Mouse (Mus musculus) CH12.LX (cell line): ENCODE measurements around the gene Krtap9-5. TPM values are rescaled to one million over a fixed set of nuclear protein-coding genes. Genes with fewer than 3 reads are reported as not detected.

Experiments used
- DNase-seq: peaks from one replicate; pipeline ENCODE4 v3.0.0-alpha.2; 2013; ENCODE audit errors: extremely low read depth
- H3K27ac ChIP-seq: 2 replicates; pipeline ENCODE4 v1.5.1; 2012; ENCODE audit warnings: low read depth, mild to moderate bottlenecking, control low read depth, moderate library complexity; ENCODE audit not compliant: insufficient read depth
- H3K27me3 ChIP-seq: replicated peaks from 2 replicates; pipeline ENCODE3; 2012; ENCODE audit warnings: inconsistent platforms
- H3K36me3 ChIP-seq, 2 experiments: replicated peaks in 1 of 2; 2 replicates each; pipeline versions ENCODE3 to v1.6.1; 2012; ENCODE audit warnings: inconsistent platforms in 1 of 2, low read length in 1 of 2, mild to moderate bottlenecking in 1 of 2, mixed read lengths in 1 of 2, moderate library complexity in 1 of 2; ENCODE audit not compliant: control insufficient read depth in 1 of 2, insufficient read depth in 1 of 2
- H3K4me1 ChIP-seq, 2 experiments: 2 replicates each; pipeline ENCODE4 v1.6.1; 2012; ENCODE audit warnings: inconsistent platforms in 1 of 2, moderate library complexity in 1 of 2; ENCODE audit not compliant: insufficient read depth in 2 of 2, control insufficient read depth in 1 of 2
- H3K4me2 ChIP-seq: 2 replicates; pipeline ENCODE4 v1.6.1; 2012; ENCODE audit warnings: low read depth, mild to moderate bottlenecking, control low read depth; ENCODE audit not compliant: poor library complexity, insufficient read depth, severe bottlenecking
- H3K4me3 ChIP-seq, 3 experiments: fragments of 150-350 bp in 1 of 3; sonication (generic) in 1 of 3; replicated peaks in 1 of 3; 2 replicates each; pipeline versions ENCODE3 to v1.5.1; 2011 to 2012; ENCODE audit warnings: low read depth in 2 of 3, low read length in 2 of 3, mild to moderate bottlenecking in 2 of 3, moderate library complexity in 2 of 3, control low read depth in 1 of 3, improper control_type of control experiment in 1 of 3, inconsistent platforms in 1 of 3, mixed read lengths in 1 of 3; ENCODE audit not compliant: poor library complexity in 1 of 3
- H3K79me2 ChIP-seq: replicated peaks from 2 replicates; pipeline ENCODE4 v1.6.1; 2012; ENCODE audit warnings: mild to moderate bottlenecking, moderate library complexity; ENCODE audit not compliant: control insufficient read depth, poor library complexity, insufficient read depth, severe bottlenecking; ENCODE audit errors: extremely low read depth
- H3K9ac ChIP-seq: 2 replicates; pipeline ENCODE4 v1.6.1; 2012; ENCODE audit warnings: low read depth, mild to moderate bottlenecking, control low read depth, moderate library complexity; ENCODE audit not compliant: insufficient read depth
- H3K9me3 ChIP-seq: replicated peaks from 2 replicates; pipeline ENCODE3; 2012; ENCODE audit warnings: low read length, inconsistent platforms, mixed read lengths
- CHD2 ChIP-seq: IDR thresholded peaks from 2 replicates; pipeline ENCODE4 v1.6.1; 2011; ENCODE audit warnings: low read length, improper control_type of control experiment
- CTCF ChIP-seq, 2 experiments: IDR thresholded peaks in 1 of 2; conservative IDR thresholded peaks in 1 of 2; 2 replicates each; pipeline ENCODE4 v1.5.1; 2011 to 2012; ENCODE audit warnings: low read depth in 2 of 2, low read length in 2 of 2, improper control_type of control experiment in 1 of 2, inconsistent platforms in 1 of 2, mild to moderate bottlenecking in 1 of 2, moderate library complexity in 1 of 2
- E2F4 ChIP-seq: IDR thresholded peaks from 2 replicates; pipeline ENCODE4 v1.6.1; 2011; ENCODE audit warnings: low read depth, low read length, improper control_type of control experiment; ENCODE audit not compliant: insufficient replicate concordance
- ELF1 ChIP-seq: IDR thresholded peaks from 2 replicates; pipeline ENCODE4 v1.6.1; 2014; ENCODE audit warnings: low read depth, mild to moderate bottlenecking, inconsistent platforms, low read length, improper control_type of control experiment
- EP300 ChIP-seq: IDR thresholded peaks from 2 replicates; pipeline ENCODE4 v1.6.1; 2011; ENCODE audit warnings: low read length, improper control_type of control experiment
- ETS1 ChIP-seq: conservative IDR thresholded peaks from 2 replicates; pipeline ENCODE4 v1.6.1; 2012; ENCODE audit warnings: low read depth, mild to moderate bottlenecking, inconsistent platforms, low read length, improper control_type of control experiment, moderate library complexity
- HCFC1 ChIP-seq: IDR thresholded peaks from 2 replicates; pipeline ENCODE4 v1.6.1; 2012; ENCODE audit warnings: low read depth, mild to moderate bottlenecking, inconsistent platforms, low read length, improper control_type of control experiment
- JUN ChIP-seq: IDR thresholded peaks from 2 replicates; pipeline ENCODE4 v1.6.1; 2011; ENCODE audit warnings: low read depth, mild to moderate bottlenecking, low read length, improper control_type of control experiment, moderate library complexity; ENCODE audit not compliant: insufficient read depth
- JUND ChIP-seq: conservative IDR thresholded peaks from 2 replicates; pipeline ENCODE4 v1.6.1; 2011; ENCODE audit warnings: low read depth, low read length, improper control_type of control experiment
- KAT2A ChIP-seq: IDR thresholded peaks from 2 replicates; pipeline ENCODE4 v1.6.1; 2012; ENCODE audit warnings: low read length, improper control_type of control experiment, inconsistent platforms; ENCODE audit not compliant: insufficient replicate concordance
- MAX ChIP-seq: IDR thresholded peaks from 2 replicates; pipeline ENCODE4 v1.6.1; 2011; ENCODE audit warnings: low read length, improper control_type of control experiment
- MAZ ChIP-seq: IDR thresholded peaks from 2 replicates; pipeline ENCODE4 v1.6.1; 2012; ENCODE audit warnings: low read depth, mild to moderate bottlenecking, inconsistent platforms, low read length, improper control_type of control experiment, moderate library complexity
- MXI1 ChIP-seq: IDR thresholded peaks from 2 replicates; pipeline ENCODE4 v1.6.1; 2011; ENCODE audit warnings: mild to moderate bottlenecking, low read depth, low read length, improper control_type of control experiment
- NRF1 ChIP-seq: IDR thresholded peaks from 2 replicates; pipeline ENCODE4 v1.6.1; 2014; ENCODE audit warnings: low read depth, mild to moderate bottlenecking, inconsistent platforms, low read length, improper control_type of control experiment, moderate library complexity
- PAX5 ChIP-seq: IDR thresholded peaks from 2 replicates; pipeline ENCODE4 v1.6.1; 2012; ENCODE audit warnings: low read length, inconsistent platforms, mixed read lengths
- RAD21 ChIP-seq: IDR thresholded peaks from 2 replicates; pipeline ENCODE4 v1.6.1; 2011; ENCODE audit warnings: low read depth, mild to moderate bottlenecking, low read length, improper control_type of control experiment, moderate library complexity
- SIN3A ChIP-seq: IDR thresholded peaks from 2 replicates; pipeline ENCODE4 v1.6.1; 2012; ENCODE audit warnings: low read length, improper control_type of control experiment, inconsistent platforms
- SMC3 ChIP-seq: IDR thresholded peaks from 2 replicates; pipeline ENCODE4 v1.6.1; 2011; ENCODE audit warnings: low read depth, low read length, improper control_type of control experiment
- TBP ChIP-seq: conservative IDR thresholded peaks from 2 replicates; pipeline ENCODE4 v1.6.1; 2011; ENCODE audit warnings: low read depth, low read length, improper control_type of control experiment
- TCF12 ChIP-seq: IDR thresholded peaks from 2 replicates; pipeline ENCODE4 v1.6.1; 2014; ENCODE audit warnings: low read depth, mild to moderate bottlenecking, inconsistent platforms, low read length, improper control_type of control experiment
- UBTF ChIP-seq: IDR thresholded peaks from 2 replicates; pipeline ENCODE4 v1.6.1; 2012; ENCODE audit warnings: low read depth, mild to moderate bottlenecking, inconsistent platforms, low read length, improper control_type of control experiment, moderate library complexity
- USF1 ChIP-seq: IDR thresholded peaks from 2 replicates; pipeline ENCODE4 v1.6.1; 2014; ENCODE audit warnings: low read depth, mild to moderate bottlenecking, inconsistent platforms, low read length, improper control_type of control experiment
- USF2 ChIP-seq: conservative IDR thresholded peaks from 2 replicates; pipeline ENCODE4 v1.6.1; 2011; ENCODE audit warnings: low read depth, low read length, improper control_type of control experiment
- ZC3H11A ChIP-seq: IDR thresholded peaks from 2 replicates; pipeline ENCODE4 v1.6.1; 2012; ENCODE audit warnings: low read depth, mild to moderate bottlenecking, inconsistent platforms, low read length, improper control_type of control experiment
- ZMIZ1 ChIP-seq: IDR thresholded peaks from 2 replicates; pipeline ENCODE4 v1.6.1; 2012; ENCODE audit warnings: low read depth, mild to moderate bottlenecking, inconsistent platforms, low read length, improper control_type of control experiment
- dilution Hi-C: fragments of 300-500 bp; cut with MboI; formaldehyde crosslinking; loops from 2 replicates; pipeline ENCODE4 v1.14.3; 2020; ENCODE audit warnings: low sequenced_read_pairs; ENCODE audit not compliant: extremely low pct_unique_long_range_greater_than_20kb, extremely low pct_ligation_motif_present
- in situ Hi-C: fragments of 300-500 bp; cut with MboI; formaldehyde crosslinking; loops from 3 replicates; pipeline ENCODE4 v1.14.3; 2019; ENCODE audit warnings: low sequenced_read_pairs, low pct_ligation_motif_present, low pct_unique_long_range_greater_than_20kb, mixed read lengths
- polyA plus RNA-seq: library from polyadenylated mRNA; unstranded; fragments of >175 nt; gene quantifications from 2 replicates; pipeline ENCODE4 v1.2.1, GENCODE M21; 2012; ENCODE audit warnings: low read depth; ENCODE audit not compliant: insufficient read length
- total RNA-seq, 2 experiments: library from RNA; depleted of rRNA; stranded (reverse); fragments of 300-350 nt in 1 of 2; fragments of >200 nt in 1 of 2; gene quantifications; 2 replicates each; pipeline ENCODE4 v1.2.3; 2012 to 2014

Gene Krtap9-5
- total and polyA plus RNA-seq, 3 experiments = not detected

- DNase-seq = no peak
- no peak overlapping the region for H3K4me2 ChIP-seq
- no peak overlapping the region for H3K27ac ChIP-seq
- no peak overlapping the region for H3K9ac ChIP-seq
- TF ChIP-seq RAD21 (no peak), CHD2 (no peak), ELF1 (no peak), JUN (no peak), EP300 (no peak), NRF1 (no peak), JUND (no peak), SMC3 (no peak), ZC3H11A (no peak), KAT2A (no peak), ZMIZ1 (no peak), TBP (no peak), TCF12 (no peak), MXI1 (no peak), USF2 (no peak), HCFC1 (no peak), CTCF (conservative IDR thresholded peaks at IDR 0.05 in 1 of 2, IDR thresholded peaks at IDR 0.05 in 1 of 2; ENCODE audit: low read depth in 2 of 2, low read length in 2 of 2) (no peak), MAX (no peak), E2F4 (no peak)
- in situ Hi-C loops (no loop called here), dilution Hi-C loops (no loop called here)
- H3K9me3 ChIP-seq = no peaks in the 10 kb centered on the region
- no peaks in the 10 kb centered on the region for H3K4me1 ChIP-seq
- peaks cover 78% of the 10 kb centered on the region for H3K27me3 ChIP-seq
- H3K79me2 ChIP-seq = no peaks in the 10 kb centered on the region
- no peaks in the 10 kb centered on the region for H3K36me3 ChIP-seq
- no peak overlapping the region for H3K4me3 ChIP-seq
Observed at GRCm38 (mm10) chr11:99994384-99994661, 46.0 kb downstream of the Krtap9-5 start.

- in situ Hi-C loops = no loop called here
- H3K9me3 ChIP-seq = peaks cover 6% of the 10 kb centered on the region
Observed at GRCm38 (mm10) chr11:99999091-99999490, 50.8 kb downstream of the Krtap9-5 start.

More at GRCm38 (mm10) chr11:99999091-99999490, 50.8 kb downstream of the Krtap9-5 start:
- no peaks in the 10 kb centered on the region for H3K4me1 ChIP-seq
- H3K79me2 ChIP-seq = no peaks in the 10 kb centered on the region
- peaks cover 61% of the 10 kb centered on the region for H3K27me3 ChIP-seq
- H3K4me3 ChIP-seq = no peak overlapping the region
- H3K4me2 ChIP-seq = no peak overlapping the region
- TF ChIP-seq UBTF (no peak), MXI1 (no peak), KAT2A (no peak), PAX5 (no peak), MAZ (no peak), CTCF (conservative IDR thresholded peaks at IDR 0.05 in 1 of 2, IDR thresholded peaks at IDR 0.05 in 1 of 2; ENCODE audit: low read depth in 2 of 2, low read length in 2 of 2) (no peak), E2F4 (no peak), CHD2 (no peak), SIN3A (no peak), ETS1 (no peak), EP300 (no peak), USF2 (no peak), USF1 (no peak), ZC3H11A (no peak)
- TF ChIP-seq, all 38 proteins: peak for 0
- H3K27ac ChIP-seq = no peak overlapping the region
- H3K36me3 ChIP-seq = no peaks in the 10 kb centered on the region
- no peak for DNase-seq
- dilution Hi-C loops = no loop called here
- H3K9ac ChIP-seq = no peak overlapping the region
